Mouse (Mus musculus) lung, embryonic 15.5 days (tissue): ENCODE results near the gene Hist1h4k. TPM values are rescaled to one million over a fixed set of nuclear protein-coding genes. Genes with fewer than 3 reads are reported as not detected.
A peak's percentile ranks its signal among the peaks of the same experiment; 100 is the strongest.
"Not testable (repeated sequence)": the region's sequence is repeated elsewhere in the genome, so short reads cannot be mapped to it uniquely, and the experiment has no call there.

ENCODE experiments used
- ATAC-seq: fragments of 200-750 bp; cut with Nextera tagmentation; 2 replicates; pipeline ENCODE4 v1.8.0; 2017; ENCODE audit warnings: moderate number of reproducible peaks, borderline replicate concordance; ENCODE audit not compliant: low FRiP score, low TSS enrichment; ENCODE audit errors: extremely low read depth
- H3K27ac ChIP-seq: fragments of 300-500 bp; sonication (generic); 2 replicates; pipeline ENCODE4 v1.5.1; 2015; ENCODE audit warnings: moderate library complexity, mild to moderate bottlenecking, inconsistent platforms
- H3K27me3 ChIP-seq: fragments of 300-500 bp; sonication (generic); 2 replicates; pipeline ENCODE4 v1.6.1; 2015; ENCODE audit warnings: inconsistent platforms
- H3K36me3 ChIP-seq: fragments of 300-500 bp; sonication (generic); 2 replicates; pipeline ENCODE4 v1.6.1; 2015; ENCODE audit warnings: inconsistent platforms
- H3K4me1 ChIP-seq: fragments of 300-500 bp; sonication (generic); 2 replicates; pipeline ENCODE4 v1.6.1; 2015; ENCODE audit warnings: inconsistent platforms
- H3K4me2 ChIP-seq: fragments of 300-500 bp; sonication (generic); 2 replicates; pipeline ENCODE4 v1.6.1; 2015; ENCODE audit warnings: inconsistent platforms, mild to moderate bottlenecking, moderate library complexity
- H3K4me3 ChIP-seq: fragments of 300-500 bp; sonication (generic); 2 replicates; pipeline ENCODE4 v1.5.1; 2015; ENCODE audit warnings: mild to moderate bottlenecking, inconsistent platforms
- H3K9ac ChIP-seq: fragments of 300-500 bp; sonication (generic); 2 replicates; pipeline ENCODE4 v1.6.1; 2015; ENCODE audit warnings: inconsistent platforms
- H3K9me3 ChIP-seq: fragments of 300-500 bp; sonication (generic); 2 replicates; pipeline ENCODE4 v1.6.1; 2016; ENCODE audit warnings: inconsistent platforms
- WGBS: fragments of 180-500 bp; shearing (Covaris S2); methylation state at CpG from one replicate; pipeline ENCODE4 v1.1.7; 2015; 5-methylcytosine and 5-hydroxymethylcytosine counted together
- polyA plus RNA-seq: library from polyadenylated mRNA; unstranded; fragments of >200 nt; fragmentation: Nextera tagmentation; extraction: Ambion mirVana; gene quantifications from 2 replicates; pipeline ENCODE4 v1.2.1, GENCODE M21; 2015

Gene Hist1h4k
- polyA plus RNA-seq, 1 experiment from 2014 or later = 3.1 TPM

GRCm38 (mm10) chr13:21783255-21783617 is 32.9 kb upstream of the Hist1h4k start, which contains the start of gene Hist1h3i:
Hist1h3i (minus strand) TSS chr13:21783370.
- peak; percentile 76; the same call in 1 of the 2 replicates for ATAC-seq
- Histone ChIP-seq H3K36me3 (no peaks in the 10 kb centered on the region), H3K27me3 (no peaks in the 10 kb centered on the region), H3K9ac (peak within 1 kb of the TSS; percentile 66), H3K27ac (peak within 1 kb of the TSS; percentile 91), H3K4me2 (peak within 1 kb of the TSS; percentile 70), H3K9me3 (no peaks in the 10 kb centered on the region), H3K4me3 (peak within 1 kb of the TSS; percentile 49), H3K4me1 (peaks cover 36% of the 10 kb centered on the region)
- WGBS = 0% methylated on average over 13 of the region's 20 CpGs

- WGBS = under 1% methylated on average over 14 of the region's 35 CpGs
- H3K9me3 ChIP-seq, ATAC-seq: not testable (repeated sequence)
Observed at GRCm38 (mm10) chr13:21782361-21783254, 32.3 kb upstream of the Hist1h4k start.

GRCm38 (mm10) chr13:21781639-21782038 is 31.3 kb upstream of the Hist1h4k start:
- Histone ChIP-seq H3K9ac (no peak overlapping the region), H3K9me3 (no peaks in the 10 kb centered on the region), H3K36me3 (no peaks in the 10 kb centered on the region), H3K4me3 (no peak overlapping the region), H3K27ac (peak overlapping the region; percentile 17), H3K4me2 (no peak overlapping the region; the same call in 1 of the 2 replicates), H3K4me1 (peaks cover 37% of the 10 kb centered on the region), H3K27me3 (no peaks in the 10 kb centered on the region)
- WGBS = 82% methylated on average over 1 of the region's 1 CpGs
- ATAC-seq = no peak

More at GRCm38 (mm10) chr13:21782361-21783254, 32.3 kb upstream of the Hist1h4k start:
- Histone ChIP-seq H3K4me3 (peak overlapping the region; percentile 49), H3K27ac (peak overlapping the region; percentile 91), H3K9ac (peak overlapping the region; percentile 66), H3K4me2 (peak overlapping the region; percentile 70), H3K4me1 (peaks cover 35% of the 10 kb centered on the region)
- H3K36me3 ChIP-seq, H3K27me3 ChIP-seq: not testable (repeated sequence)

- no peak for ATAC-seq
- WGBS = 31% methylated on average over 6 of the region's 6 CpGs
Observed at GRCm38 (mm10) chr13:21781021-21781555, 30.8 kb upstream of the Hist1h4k start.

GRCm38 (mm10) chr13:21779767-21780731 is 29.7 kb upstream of the Hist1h4k start, which contains the start of gene Hist1h1b:
Hist1h1b (minus strand) TSS chr13:21780625.
- peak within 1 kb of the TSS; percentile 98 for H3K27ac ChIP-seq
- H3K4me2 ChIP-seq = peak within 1 kb of the TSS; percentile 90
- H3K27me3 ChIP-seq = no peaks in the 10 kb centered on the region
- H3K9ac ChIP-seq = peak within 1 kb of the TSS; percentile 84
- no peaks in the 10 kb centered on the region for H3K9me3 ChIP-seq
- peak; percentile 64 for ATAC-seq
- H3K4me3 ChIP-seq = peak within 1 kb of the TSS; percentile 65
- no peaks in the 10 kb centered on the region for H3K36me3 ChIP-seq
- peaks cover 26% of the 10 kb centered on the region for H3K4me1 ChIP-seq
- under 1% methylated on average over 44 of the region's 44 CpGs for WGBS

More at GRCm38 (mm10) chr13:21781021-21781555, 30.8 kb upstream of the Hist1h4k start:
- Histone ChIP-seq H3K27me3 (no peaks in the 10 kb centered on the region), H3K9ac (peak overlapping the region; percentile 84; the same call in 1 of the 2 replicates), H3K36me3 (no peaks in the 10 kb centered on the region), H3K4me2 (peak overlapping the region; percentile 90), H3K9me3 (no peaks in the 10 kb centered on the region), H3K4me1 (peaks cover 35% of the 10 kb centered on the region), H3K4me3 (peak overlapping the region; percentile 65), H3K27ac (peak overlapping the region; percentile 98)

- Histone ChIP-seq H3K4me2 (peak overlapping the region; percentile 90), H3K27me3 (no peaks in the 10 kb centered on the region), H3K4me1 (peaks cover 18% of the 10 kb centered on the region), H3K27ac (peak overlapping the region; percentile 98), H3K9me3 (no peaks in the 10 kb centered on the region), H3K4me3 (peak overlapping the region; percentile 65), H3K36me3 (no peaks in the 10 kb centered on the region), H3K9ac (peak overlapping the region; percentile 84)
- ATAC-seq = peak; percentile 73
- WGBS = 2% methylated on average over 33 of the region's 33 CpGs
Observed at GRCm38 (mm10) chr13:21778814-21779766, 28.8 kb upstream of the Hist1h4k start.

GRCm38 (mm10) chr13:21755707-21756106 is 5.4 kb upstream of the Hist1h4k start:
- no peak overlapping the region for H3K27ac ChIP-seq
- H3K27me3 ChIP-seq = no peaks in the 10 kb centered on the region
- no peak overlapping the region for H3K9ac ChIP-seq
- H3K4me2 ChIP-seq = peak overlapping the region; percentile 38
- H3K4me3 ChIP-seq = 0 out of 2 replicates have a peak overlapping the region, but pooled peaks have one; percentile 17
- H3K36me3 ChIP-seq = no peaks in the 10 kb centered on the region
- no peaks in the 10 kb centered on the region for H3K9me3 ChIP-seq
- 49% methylated on average over 1 of the region's 1 CpGs for WGBS
- no peak for ATAC-seq
- peaks cover 26% of the 10 kb centered on the region for H3K4me1 ChIP-seq

GRCm38 (mm10) chr13:21754294-21755001 is 4.1 kb upstream of the Hist1h4k start:
- not testable (repeated sequence) for ATAC-seq, H3K27me3 ChIP-seq, H3K9me3 ChIP-seq, H3K36me3 ChIP-seq
- peak overlapping the region; percentile 96 for H3K27ac ChIP-seq
- peak overlapping the region; percentile 55 for H3K9ac ChIP-seq
- WGBS = under 1% methylated on average over 15 of the region's 26 CpGs
- H3K4me2 ChIP-seq = peak overlapping the region; percentile 70
- H3K4me3 ChIP-seq = peak overlapping the region; percentile 47
- peaks cover 28% of the 10 kb centered on the region for H3K4me1 ChIP-seq

GRCm38 (mm10) chr13:21753524-21754285 is 3.4 kb upstream of the Hist1h4k start, which contains the start of the genes Hist1h2ak and Hist1h2bn:
Hist1h2ak (minus strand) TSS chr13:21753827.
Hist1h2bn (plus strand) TSS chr13:21754123.
- peak within 1 kb of the TSS; percentile 70 for H3K4me2 ChIP-seq
- WGBS = under 1% methylated on average over 49 of the region's 50 CpGs
- ATAC-seq = peak; percentile 92
- not testable (repeated sequence) for H3K9me3 ChIP-seq, H3K27me3 ChIP-seq, H3K36me3 ChIP-seq
- peak within 1 kb of the TSS; percentile 47 for H3K4me3 ChIP-seq
- H3K4me1 ChIP-seq = peaks cover 29% of the 10 kb centered on the region
- peak within 1 kb of the TSS; percentile 55 for H3K9ac ChIP-seq
- H3K27ac ChIP-seq = peak within 1 kb of the TSS; percentile 96
